Mouse (Mus musculus): ENCODE data around the gene Ap3b2.

Gene Ap3b2

DNA sequence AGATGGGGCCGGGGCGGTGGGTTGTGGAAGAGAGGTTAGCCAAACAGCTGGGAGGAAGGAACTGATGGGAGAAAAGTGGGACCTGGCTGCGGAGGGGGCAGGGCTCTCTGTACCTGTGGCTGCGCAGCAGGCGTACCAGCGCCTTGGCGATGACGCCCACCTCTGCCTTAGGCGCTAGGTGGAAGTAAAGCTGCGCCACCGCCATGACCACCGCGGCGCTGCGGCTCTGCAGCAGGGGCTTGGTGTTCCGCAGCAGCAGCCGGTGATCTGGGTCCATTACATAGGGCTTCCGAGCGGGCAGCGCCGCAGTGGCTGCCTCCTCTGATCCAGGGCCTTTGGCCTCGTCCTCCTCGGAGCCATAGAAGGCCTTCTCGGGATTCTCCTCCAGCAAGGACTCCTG, 16.9 kb downstream of the Ap3b2 start:
- no peak for DNase-seq (ENCODE audit: low read depth, low spot score)

DNA sequence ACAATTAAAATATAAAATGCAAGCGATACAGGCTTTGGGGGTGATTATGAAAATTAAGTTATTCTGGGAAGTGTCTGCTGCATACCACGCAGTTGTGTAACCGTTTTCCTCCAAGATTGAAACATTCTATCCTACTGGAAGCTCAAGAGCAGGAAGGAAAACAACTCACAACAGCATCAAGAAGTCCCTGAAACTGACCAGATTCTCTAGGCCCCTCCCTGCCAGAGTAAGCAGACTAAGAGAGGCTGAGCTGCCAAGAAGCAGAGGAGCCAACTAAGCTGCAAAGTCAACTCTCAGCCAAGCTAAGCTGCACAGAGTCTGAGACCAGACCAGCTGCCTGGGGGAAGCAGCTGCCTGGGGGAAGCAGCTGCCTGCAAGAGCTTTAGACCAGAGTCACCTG, 18.5 kb downstream of the Ap3b2 start:
- DNase-seq (ENCODE audit: low read depth, low spot score), result no peak

DNA sequence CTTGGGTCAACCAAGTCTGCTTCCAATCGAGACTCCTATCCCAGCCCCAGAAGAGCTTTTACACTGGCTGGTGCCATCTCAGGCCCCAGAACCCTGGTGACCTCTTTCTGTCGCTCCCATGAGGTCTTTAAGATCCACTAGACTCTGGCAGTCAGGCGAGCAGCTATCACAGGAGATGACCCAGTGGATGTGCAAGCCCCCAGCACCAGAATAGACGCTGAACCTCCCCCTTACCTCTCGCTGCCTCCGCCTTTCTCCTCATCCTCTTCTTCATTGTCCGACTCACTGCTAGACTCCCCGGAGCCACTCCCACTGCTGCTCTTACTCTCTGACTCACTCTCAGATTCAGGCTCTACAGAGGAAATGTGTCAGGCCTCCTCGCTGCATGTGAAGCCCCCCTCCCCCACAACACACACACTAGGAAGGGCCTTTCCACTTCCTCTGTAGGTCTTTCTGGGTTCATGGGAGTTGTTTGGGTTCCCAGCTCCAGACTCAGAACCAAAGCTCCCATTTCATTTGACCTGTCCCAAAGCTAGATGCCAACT, 28.7 kb downstream of the Ap3b2 start:
- DNase-seq (ENCODE audit: low read depth, low spot score), result no peak

DNA sequence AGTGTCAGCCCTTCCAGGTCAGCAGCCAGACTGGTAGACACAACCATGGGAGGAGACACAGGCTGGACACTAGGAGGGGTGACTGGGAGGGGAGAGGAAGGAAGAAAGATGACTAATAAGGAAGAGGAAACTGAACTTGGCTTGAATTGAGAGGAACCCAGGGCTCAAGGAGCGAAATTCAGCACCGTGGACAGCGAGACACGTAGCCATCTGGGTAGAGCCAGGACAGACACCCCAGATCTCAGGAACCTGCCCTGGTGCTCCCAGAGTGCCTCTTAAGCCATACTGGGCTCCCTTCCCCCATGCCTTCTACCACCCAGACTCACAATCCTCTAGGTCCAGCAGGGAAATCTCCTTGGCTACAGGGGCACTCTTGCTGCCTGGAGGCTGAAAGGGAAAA, 29.6 kb downstream of the Ap3b2 start:
- DNase-seq (ENCODE audit: low read depth, low spot score), result peak; percentile 38

DNA sequence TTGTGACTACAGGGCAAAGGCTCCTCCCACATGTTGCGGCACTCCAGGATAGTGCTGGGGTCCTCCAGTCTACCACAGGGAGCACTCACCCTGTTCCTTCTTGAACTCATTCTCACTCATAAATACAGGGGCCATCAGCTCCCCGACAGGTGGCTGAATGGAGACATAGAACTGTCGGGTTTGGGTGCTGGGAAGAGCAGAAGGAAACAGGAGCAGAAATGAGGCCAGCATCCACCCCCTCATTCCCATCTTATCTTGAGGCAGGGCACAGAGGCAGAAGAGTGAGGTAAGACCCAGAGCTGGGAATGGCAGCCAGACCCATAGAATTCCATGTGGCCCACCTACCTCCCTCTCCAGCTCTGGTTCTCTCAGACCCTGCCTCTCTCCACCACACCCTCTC, 30.9 kb downstream of the Ap3b2 start:
- no peak for DNase-seq (ENCODE audit: low read depth, low spot score)

DNA sequence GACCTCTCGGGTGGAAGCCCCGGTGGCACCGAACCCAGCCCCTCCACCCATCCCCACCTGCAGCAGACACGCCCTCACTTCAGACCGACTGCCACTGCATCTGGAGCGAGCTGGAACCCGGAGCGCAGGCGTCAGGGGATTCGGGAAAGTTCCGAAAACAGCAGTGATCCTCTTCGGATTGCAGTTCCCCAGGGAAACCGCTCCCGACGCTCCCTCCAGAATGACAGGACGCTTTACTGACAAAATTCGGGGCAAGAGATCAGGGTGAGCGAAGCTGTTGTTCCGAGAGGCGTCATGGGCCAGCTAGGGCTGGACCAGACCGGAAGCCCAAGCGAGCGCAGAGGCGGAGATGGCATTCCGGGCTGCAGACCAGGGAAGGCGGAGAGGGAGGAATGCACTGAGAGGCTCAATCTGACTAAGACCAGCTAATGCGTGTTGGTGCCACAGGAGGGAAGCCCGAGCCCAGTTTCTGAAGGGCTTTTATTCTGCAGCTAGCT, 38.5 kb downstream of the Ap3b2 start, which contains the start of gene Cpeb1:
TSS of gene Cpeb1 (minus strand) at position 311 of the 497 bp plus-strand sequence.
- no peak for DNase-seq (ENCODE audit: low read depth, low spot score)

DNA sequence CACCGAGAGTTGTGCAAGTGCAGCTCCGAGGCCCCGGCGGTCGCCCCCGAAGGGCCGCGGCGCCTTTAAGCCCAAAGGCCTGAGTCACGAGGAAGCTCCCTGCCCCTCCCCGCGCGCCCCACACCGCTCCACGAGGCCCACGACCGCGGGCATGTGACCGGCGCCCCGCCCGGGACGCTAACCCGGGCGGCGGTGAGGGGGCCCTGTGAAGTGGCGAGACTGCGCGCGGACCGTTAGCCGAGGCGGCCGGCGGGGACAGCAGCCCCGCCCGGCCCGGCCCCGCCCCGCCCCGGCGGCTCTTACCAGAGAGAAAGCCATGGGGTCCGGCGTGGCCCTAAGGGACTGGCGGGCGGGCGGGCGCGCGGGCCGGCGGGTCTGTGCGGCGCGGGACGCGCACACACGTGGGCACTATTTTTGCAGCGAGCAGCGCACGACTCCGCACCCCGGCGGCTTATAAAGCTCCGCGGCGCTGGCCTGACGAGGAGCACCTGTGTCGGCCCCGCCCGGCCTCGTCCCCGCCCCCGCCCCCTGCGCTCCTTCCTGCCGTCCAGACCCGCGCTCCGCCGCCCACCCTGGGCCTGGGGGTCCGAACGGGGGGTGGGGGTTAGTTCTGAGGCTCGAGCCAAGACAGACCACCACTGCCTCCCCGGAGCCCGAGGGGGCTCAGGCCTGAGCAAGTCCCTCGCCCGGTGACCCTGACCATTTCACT, 39.2 kb downstream of the Ap3b2 start:
- no peak for DNase-seq (ENCODE audit: low read depth, low spot score)

DNA sequence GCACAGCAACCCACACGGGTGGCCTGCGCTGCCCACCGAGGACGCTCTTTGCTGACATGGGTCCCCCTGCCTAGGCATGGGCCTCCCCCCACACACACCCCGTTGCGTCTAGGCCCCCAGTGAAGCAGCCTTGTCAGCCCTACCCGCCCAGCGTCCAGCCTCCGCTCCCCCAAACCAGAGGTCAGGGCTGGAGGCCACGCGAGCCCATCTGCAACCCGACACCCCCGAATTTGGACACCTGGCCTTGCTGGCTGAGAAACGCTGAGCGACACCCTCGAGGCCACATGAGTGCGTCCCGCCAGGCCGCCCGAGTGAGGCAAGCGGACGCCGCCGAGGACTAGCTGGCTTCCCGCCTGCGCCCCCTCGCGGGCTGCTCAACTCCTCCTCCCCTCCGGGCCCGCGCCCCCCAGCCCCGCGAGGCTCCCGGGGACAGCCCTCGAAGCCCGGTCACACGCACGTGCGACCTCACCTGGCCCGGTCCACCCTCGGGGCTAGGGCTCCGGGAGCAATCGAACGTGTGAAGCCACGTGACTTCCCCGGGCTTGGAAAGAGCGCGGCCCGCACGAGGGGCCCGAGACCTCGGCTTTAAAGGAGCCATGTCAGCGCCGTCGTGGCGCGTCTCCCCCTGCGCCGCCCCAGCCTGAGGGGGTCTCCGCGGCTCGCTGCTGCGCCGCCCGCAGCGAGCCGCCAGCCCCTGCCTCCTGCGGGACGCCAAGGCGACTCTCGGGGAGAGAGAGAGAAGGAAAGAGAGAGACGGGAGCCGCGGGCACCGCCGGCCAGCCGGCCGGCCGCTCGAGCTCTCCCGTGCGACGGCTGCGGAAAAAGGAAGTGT, 40.1 kb downstream of the Ap3b2 start:
- DNase-seq (ENCODE audit: low read depth, low spot score), result no peak

DNA sequence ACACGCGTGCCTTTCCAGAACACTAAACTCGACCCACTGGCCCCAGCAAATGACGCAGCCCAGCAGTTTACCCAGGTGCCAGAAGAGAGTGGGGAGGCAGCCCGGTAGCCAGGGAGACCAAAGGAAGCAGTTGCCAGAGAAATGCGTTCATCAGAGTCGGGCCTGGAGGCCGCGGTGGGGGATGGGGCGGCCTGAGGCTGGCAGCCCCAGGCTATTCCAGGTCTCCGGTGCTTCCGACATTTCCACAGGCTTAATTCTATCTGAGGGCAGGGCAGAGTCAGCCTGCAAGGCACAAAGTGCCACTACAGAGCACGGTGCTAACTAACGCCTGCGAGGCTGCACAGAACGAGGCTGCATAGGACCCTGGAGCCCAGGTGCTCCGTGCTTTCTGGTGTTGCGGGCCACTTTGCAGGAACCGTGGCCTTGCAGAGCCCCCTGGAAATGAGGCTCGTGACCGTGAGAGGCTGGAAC, 40.7 kb downstream of the Ap3b2 start:
- DNase-seq (ENCODE audit: low read depth, low spot score), result no peak

All from A20 (cell line).